Mouse (Mus musculus) E14TG2a.4 (cell line): ENCODE data around the gene Tas2r130.
A peak's percentile ranks its signal among the peaks of the same experiment; 100 is the strongest.
"Not testable (repeated sequence)": the region's sequence is repeated elsewhere in the genome, so short reads cannot be mapped to it uniquely, and the experiment has no call there.

Source experiments
- H3K27me3 ChIP-seq: 2 replicates; pipeline ENCODE4 v1.6.1; 2014; ENCODE audit warnings: low read length, control low read depth; ENCODE audit not compliant: insufficient read depth
- H3K36me3 ChIP-seq: 2 replicates; pipeline ENCODE4 v1.6.1; 2014; ENCODE audit warnings: low read length, control low read depth; ENCODE audit not compliant: insufficient read depth
- H3K4me1 ChIP-seq: replicated peaks from 2 replicates; pipeline ENCODE4 v1.6.1; 2014; ENCODE audit warnings: low read depth, low read length, control low read depth
- H3K4me3 ChIP-seq: replicated peaks from 2 replicates; pipeline ENCODE4 v1.5.1; 2014; ENCODE audit warnings: mild to moderate bottlenecking, low read length
- H3K9me3 ChIP-seq: 2 replicates; pipeline ENCODE4 v1.6.1; 2014; ENCODE audit warnings: low read length, control low read depth
- CTCF ChIP-seq: conservative IDR thresholded peaks from 2 replicates; pipeline ENCODE4 v1.5.1; 2014; ENCODE audit warnings: low read length
- NANOG ChIP-seq: IDR thresholded peaks from 2 replicates; pipeline ENCODE4 v1.6.1; 2014; ENCODE audit warnings: borderline replicate concordance, low read length, mixed read lengths
- POU5F1 ChIP-seq: IDR thresholded peaks from 2 replicates; pipeline ENCODE4 v1.6.1; 2014; ENCODE audit warnings: low read length, borderline replicate concordance

The Tas2r130 gene

DNA sequence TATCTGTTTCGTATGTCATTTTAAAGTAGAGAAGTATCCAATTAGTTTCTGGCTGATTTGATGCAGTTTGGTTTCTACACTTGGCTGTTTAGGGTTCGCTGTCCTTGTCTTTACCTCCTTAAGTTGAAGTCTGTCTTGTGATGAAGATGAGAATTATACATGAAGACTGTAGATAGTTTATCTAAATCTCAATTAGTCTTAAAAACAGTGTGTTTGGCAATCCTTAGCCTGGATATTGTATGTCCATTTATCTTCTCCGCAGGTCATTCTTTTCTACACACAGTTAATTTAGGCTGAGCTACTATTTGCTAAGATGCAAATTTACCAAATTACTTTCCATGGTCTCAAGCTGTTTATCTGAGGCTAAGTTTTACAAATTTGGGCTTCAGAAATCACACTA lies at the start of gene Tas2r130:
Gene Tas2r130, minus strand, starts transcription at position 101 of the 400 bp plus-strand sequence.
- Histone ChIP-seq H3K27me3 (no peaks in the 10 kb centered on the region), H3K9me3 (peaks cover 15% of the 10 kb centered on the region), H3K4me1 (no peaks in the 10 kb centered on the region), H3K36me3 (no peaks in the 10 kb centered on the region), H3K4me3 (no peak within 1 kb of the TSS)
- TF ChIP-seq POU5F1, result no peak
- no peak for TF ChIP-seq NANOG
- no peak for TF ChIP-seq CTCF

DNA sequence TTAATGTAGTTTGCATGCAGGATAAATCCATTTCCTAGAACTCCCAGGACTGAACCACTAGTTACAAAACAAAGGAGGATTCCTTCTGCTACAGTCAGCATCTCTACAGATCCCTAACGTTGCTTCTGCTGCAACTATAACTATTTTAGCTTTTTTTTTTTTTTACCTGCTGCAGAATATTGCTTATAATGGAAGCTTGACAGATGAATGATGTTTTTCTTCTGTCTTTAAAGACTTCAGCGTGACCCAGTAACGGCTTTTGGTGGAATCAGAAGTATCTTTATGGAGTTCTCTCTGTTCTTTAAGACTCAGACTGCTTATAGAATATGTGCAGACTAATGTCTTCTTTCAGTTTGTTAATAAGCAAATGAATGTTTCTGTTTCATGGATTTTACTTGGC lies 48.1 kb upstream of the Tas2r130 start, which contains the start of gene Tas2r106:
Gene Tas2r106, minus strand, starts transcription at position 101 of the 400 bp plus-strand sequence.
- Histone ChIP-seq H3K9me3 (no peaks in the 10 kb centered on the region), H3K4me3 (no peak within 1 kb of the TSS), H3K4me1 (no peaks in the 10 kb centered on the region), H3K27me3 (no peaks in the 10 kb centered on the region), H3K36me3 (no peaks in the 10 kb centered on the region)
- TF ChIP-seq POU5F1, result no peak
- TF ChIP-seq CTCF, result no peak
- no peak for TF ChIP-seq NANOG

- Histone ChIP-seq H3K9me3 (no peaks in the 10 kb centered on the region), H3K4me3 (no peak within 1 kb of the TSS), H3K27me3 (no peaks in the 10 kb centered on the region), H3K4me1 (no peaks in the 10 kb centered on the region), H3K36me3 (no peaks in the 10 kb centered on the region)
- TF ChIP-seq NANOG (no peak), CTCF (no peak), POU5F1 (no peak)
These were observed 29.3 kb upstream of the Tas2r130 start, which contains the start of gene Tas2r107 for GRCm38 (mm10) chr6:131660049-131660448. Tas2r107 (minus strand) TSS chr6:131660149.

DNA sequence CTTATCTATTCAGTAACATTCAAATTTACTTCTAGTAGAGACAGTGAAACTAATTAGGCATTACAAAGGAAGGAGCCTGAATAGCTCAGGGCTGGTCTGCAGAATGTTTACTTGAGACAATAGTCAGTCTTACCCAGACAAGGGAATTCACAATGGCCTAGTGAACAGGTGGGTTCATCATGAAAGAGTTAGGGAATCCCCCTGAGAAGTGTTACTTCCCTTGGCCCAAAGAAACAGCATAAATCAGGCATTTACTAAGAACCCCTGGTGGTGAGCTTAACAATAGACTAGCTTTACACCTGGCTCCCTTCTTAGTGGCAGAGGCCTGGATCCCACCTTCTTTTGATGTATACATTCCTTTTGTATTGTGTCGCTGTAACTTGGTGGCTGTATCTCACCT lies 20.8 kb downstream of the Tas2r130 start:
- H3K4me3 ChIP-seq, H3K4me1 ChIP-seq, H3K27me3 ChIP-seq, H3K36me3 ChIP-seq: not testable (repeated sequence)
- TF ChIP-seq NANOG, result peak; percentile 20; the same call in 1 of the 2 replicates
- H3K9me3 ChIP-seq, result peaks cover 69% of the 10 kb centered on the region

DNA sequence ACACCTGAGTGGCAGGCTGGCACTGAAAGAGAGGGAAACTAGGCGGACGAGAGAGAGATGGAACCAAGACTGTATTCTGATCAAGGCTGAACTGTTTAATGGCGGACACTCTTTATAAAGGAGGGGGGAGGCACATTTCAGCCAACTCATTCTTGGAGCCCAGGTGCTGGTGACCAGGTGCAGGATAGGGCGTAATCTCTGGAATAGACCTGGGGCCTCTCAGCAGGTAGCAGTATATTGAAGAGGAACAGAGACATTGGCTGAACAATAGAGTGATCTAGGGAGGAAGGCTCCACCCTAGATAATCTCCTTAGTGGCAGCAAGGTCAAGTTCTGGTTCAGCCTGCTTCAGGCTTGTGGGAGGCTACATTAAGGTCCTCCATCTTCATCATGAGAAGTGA lies 25.9 kb downstream of the Tas2r130 start:
- Histone ChIP-seq H3K4me3 (no peak overlapping the region), H3K9me3 (peaks cover 60% of the 10 kb centered on the region), H3K36me3 (no peaks in the 10 kb centered on the region), H3K4me1 (no peaks in the 10 kb centered on the region), H3K27me3 (no peaks in the 10 kb centered on the region)
- no peak for TF ChIP-seq NANOG
